Comparison of ENCODE assay signal across 9 mouse cellular contexts in genomic region chr2:80445926-80446307, GRCm38 (mm10). TPM values are rescaled to one million over a fixed set of nuclear protein-coding genes. Genes with fewer than 3 reads are reported as not detected.
DNase-seq lines count a peak whose midpoint lies in the region; ATAC-seq and TF ChIP-seq lines count a peak whose summit lies in the region.
"Had no signal": no experiment of that assay in that cellular context is flagged by ENCODE, and none has a peak within 500 bp of the region (broad histone marks: within the 10 kb centered on the region; RNA-seq: fewer than 3 reads in every experiment).

No protein-coding gene starts in this region.

- peaks cover 11% of the 10 kb centered on the region for H3K27me3 ChIP-seq in heart, embryonic 12.5 days (replicated peaks)
- H3K27me3 ChIP-seq in forebrain, postnatal 0 days (ENCODE audit: insufficient read depth, low read length): peaks cover 13% of the 10 kb centered on the region
- H3K27me3 ChIP-seq in liver, postnatal 0 days (ENCODE audit: insufficient read depth, low read length): peaks cover 25% of the 10 kb centered on the region

- ATAC-seq in heart, embryonic 12.5 days (ENCODE audit: insufficient number of reproducible peaks, low FRiP score): no peak
- ATAC-seq in forebrain, postnatal 0 days: no peak
- ATAC-seq in liver, postnatal 0 days: no peak
- ATAC-seq in monocyte, adult 5-6 weeks (replicated peaks; ENCODE audit: insufficient number of reproducible peaks, low FRiP score, low TSS enrichment, poor library complexity, severe bottlenecking): no peak
- ATAC-seq: CD4-positive, CD25-positive, alpha-beta regulatory T cell, adult 4 months had no signal

- peak overlapping the region; percentile 72 for H3K9ac ChIP-seq in heart, embryonic 12.5 days
- H3K9ac ChIP-seq in forebrain, postnatal 0 days: peak overlapping the region; percentile 38
- no peak overlapping the region for H3K9ac ChIP-seq in liver, postnatal 0 days (replicated peaks)

- no peak for DNase-seq in heart, adult 11 months
- DNase-seq in brain, adult 2 months (ENCODE audit: low read depth, low spot score): peak; percentile 10
- peak; percentile 18 for DNase-seq in forebrain, postnatal 0 days
- no peak for DNase-seq in liver, postnatal 0 days
- DNase-seq in cerebellum, adult 9-11 months: no peak
- DNase-seq in Muller cell, postnatal 12 days (ENCODE audit: inconsistent ontology term): no peak

- H3K4me1 ChIP-seq in heart, embryonic 12.5 days (replicated peaks): peaks cover 5% of the 10 kb centered on the region
- peaks cover 5% of the 10 kb centered on the region; the same call in 1 of the 2 replicates for H3K4me1 ChIP-seq in forebrain, postnatal 0 days (ENCODE audit: insufficient read depth)
- peaks cover 13% of the 10 kb centered on the region for H3K4me1 ChIP-seq in liver, postnatal 0 days (ENCODE audit: insufficient read depth)

- H3K36me3 ChIP-seq in heart, embryonic 12.5 days: no peaks in the 10 kb centered on the region
- H3K36me3 ChIP-seq in forebrain, postnatal 0 days (ENCODE audit: insufficient read depth): no peaks in the 10 kb centered on the region
- no peaks in the 10 kb centered on the region for H3K36me3 ChIP-seq in liver, postnatal 0 days (replicated peaks; ENCODE audit: insufficient read depth, low read length)

- peaks cover 5% of the 10 kb centered on the region for H3K9me3 ChIP-seq in heart, embryonic 12.5 days (replicated peaks)
- H3K9me3 ChIP-seq in forebrain, postnatal 0 days (ENCODE audit: low read length): no peaks in the 10 kb centered on the region
- peaks cover 2% of the 10 kb centered on the region; the same call in 1 of the 2 replicates for H3K9me3 ChIP-seq in liver, postnatal 0 days (ENCODE audit: low read length)

- no peak for TF ChIP-seq CTCF in forebrain, postnatal 0 days (IDR thresholded peaks at IDR 0.05; ENCODE audit: low read depth)
- TF ChIP-seq CTCF in liver, postnatal 0 days (IDR thresholded peaks at IDR 0.05; ENCODE audit: low read depth): no peak

- TF ChIP-seq EP300 in liver, postnatal 0 days (IDR thresholded peaks at IDR 0.05; ENCODE audit: low read depth): no peak

- WGBS in heart, embryonic 12.5 days: 8% methylated on average over 10 of the region's 10 CpGs
- WGBS in forebrain, postnatal 0 days: 7% methylated on average over 10 of the region's 10 CpGs
- 6% methylated on average over 10 of the region's 10 CpGs for WGBS in liver, postnatal 0 days (ENCODE audit: insufficient replicate concordance)

- peak overlapping the region; percentile 99 for H3K4me2 ChIP-seq in heart, embryonic 12.5 days
- peak overlapping the region; percentile 100 for H3K4me2 ChIP-seq in forebrain, postnatal 0 days (ENCODE audit: low read depth)
- H3K4me2 ChIP-seq in liver, postnatal 0 days (ENCODE audit: low read depth, low read length): peak overlapping the region; percentile 77

- H3K4me3 ChIP-seq in heart, embryonic 12.5 days: peak overlapping the region; percentile 64
- peak overlapping the region; percentile 52 for H3K4me3 ChIP-seq in forebrain, postnatal 0 days (ENCODE audit: low read depth, low read length)
- peak overlapping the region; percentile 50 for H3K4me3 ChIP-seq in liver, postnatal 0 days (ENCODE audit: low read depth, low read length)

- no peak overlapping the region for H3K27ac ChIP-seq in heart, embryonic 12.5 days (ENCODE audit: poor library complexity, severe bottlenecking)
- H3K27ac ChIP-seq in forebrain, postnatal 0 days (ENCODE audit: low read depth, low read length): no peak overlapping the region
- H3K27ac ChIP-seq in liver, postnatal 0 days (ENCODE audit: low read depth): no peak overlapping the region

RNA-seq across cellular contexts. Expression of gene Frzb, which starts 1.5 kb away (rescaled TPM):
- 8.7 and 9.4 TPM in 2 replicates for polyA plus RNA-seq in heart, embryonic 12.5 days (2016; fragmentation: Nextera tagmentation; extraction: Ambion mirVana)
- total RNA-seq in forebrain, postnatal 0 days (2014; rRNA removed): 7.8 TPM in 2 replicates
- polyA plus RNA-seq in forebrain, postnatal 0 days (2015; fragmentation: Nextera tagmentation; extraction: Ambion mirVana): 7.0 and 10.0 TPM in 2 replicates
- polyA plus RNA-seq in liver, postnatal 0 days (2015; fragmentation: Nextera tagmentation; extraction: Ambion mirVana): 0.49 and 0.84 TPM in 2 replicates
- not detected in 3 replicates for total RNA-seq in monocyte, adult 5-6 weeks (2017)
- polyA plus RNA-seq: CD4-positive, CD25-positive, alpha-beta regulatory T cell, adult 4 months had no signal

Comparison
In these comparisons a context has a peak if more than half of its experiments do, and no peak if none do; other contexts are left out.
1. DNase-seq: peak in brain, adult 2 months (single experiment) and forebrain, postnatal 0 days (single experiment); none in heart, adult 11 months (single experiment), liver, postnatal 0 days (single experiment), cerebellum, adult 9-11 months (single experiment) and Muller cell, postnatal 12 days (single experiment).
2. Peak in every context shown above with its lines, with median percentiles within 50 percentile points of each other: H3K4me2 ChIP-seq and H3K4me3 ChIP-seq.